Mouse (Mus musculus) left cerebral cortex, adult 8-10 months (tissue): ENCODE results near the gene Spin1. TPM values are rescaled to one million over a fixed set of nuclear protein-coding genes. Genes with fewer than 3 reads are reported as not detected.
"Not testable (repeated sequence)": the region's sequence is repeated elsewhere in the genome, so short reads cannot be mapped to it uniquely, and the experiment has no call there.

Experiments
- DNase-seq, 2 experiments: peaks; one replicate each; pipeline ENCODE4 v3.0.0; 2022; ENCODE audit warnings: low spot score in 2 of 2
- total RNA-seq, 4 experiments: library from RNA; stranded (reverse); gene quantifications; 2 replicates each; pipeline ENCODE4 v1.2.4; 2022

The Spin1 gene
- total RNA-seq, 4 experiments from 2014 or later: 153 to 182 (median 175) TPM

- no peak for DNase-seq
These were observed 6.1 kb upstream of the Spin1 start for GRCm38 (mm10) chr13:51094323-51095195.

- no peak for DNase-seq
These were observed 5.4 kb upstream of the Spin1 start for GRCm38 (mm10) chr13:51095196-51095715.

GRCm38 (mm10) chr13:51096644-51097043, 4.0 kb upstream of the Spin1 start:
- DNase-seq: no peak

- no peak for DNase-seq
These were observed 984 bp upstream of the Spin1 start for GRCm38 (mm10) chr13:51099560-51100232.

- peak; percentile 44 to 45 for DNase-seq
These were observed 516 bp downstream of the Spin1 start for GRCm38 (mm10) chr13:51101016-51101776.

GRCm38 (mm10) chr13:51101777-51102132, 1.1 kb downstream of the Spin1 start:
- DNase-seq: no peak

- no peak for DNase-seq
These were observed 2.5 kb downstream of the Spin1 start for GRCm38 (mm10) chr13:51103111-51103725.

GRCm38 (mm10) chr13:51103861-51104650, 3.4 kb downstream of the Spin1 start:
- DNase-seq: no peak

- no peak for DNase-seq
These were observed 5.4 kb downstream of the Spin1 start for GRCm38 (mm10) chr13:51105861-51106655.

GRCm38 (mm10) chr13:51106816-51107215, 6.1 kb downstream of the Spin1 start:
- no peak for DNase-seq

GRCm38 (mm10) chr13:51109517-51109916, 8.8 kb downstream of the Spin1 start:
- no peak for DNase-seq

- DNase-seq: not testable (repeated sequence)
These were observed 13.7 kb downstream of the Spin1 start for GRCm38 (mm10) chr13:51114398-51114797.

GRCm38 (mm10) chr13:51115762-51116161, 15.1 kb downstream of the Spin1 start:
- DNase-seq: no peak

- no peak for DNase-seq
These were observed 20.1 kb downstream of the Spin1 start for GRCm38 (mm10) chr13:51120734-51121133.

- DNase-seq: no peak
These were observed 21.3 kb downstream of the Spin1 start for GRCm38 (mm10) chr13:51121966-51122365.

GRCm38 (mm10) chr13:51122771-51123170, 22.1 kb downstream of the Spin1 start:
- DNase-seq: no peak

- DNase-seq: no peak
These were observed 24.7 kb downstream of the Spin1 start for GRCm38 (mm10) chr13:51125357-51125756.

- DNase-seq: no peak
These were observed 27.2 kb downstream of the Spin1 start for GRCm38 (mm10) chr13:51127906-51128305.

GRCm38 (mm10) chr13:51128417-51128816, 27.7 kb downstream of the Spin1 start:
- no peak for DNase-seq

- peak in 1 of 2 experiments; percentile 37 for DNase-seq
These were observed 30.5 kb downstream of the Spin1 start for GRCm38 (mm10) chr13:51131179-51131578.
